Mouse (Mus musculus): ENCODE data around the gene Prdx5. TPM values are rescaled to one million over a fixed set of nuclear protein-coding genes. Genes with fewer than 3 reads are reported as not detected.
A peak's percentile ranks its signal among the peaks of the same experiment; 100 is the strongest.
"Not testable (repeated sequence)": the region's sequence is repeated elsewhere in the genome, so short reads cannot be mapped to it uniquely, and the experiment has no call there.

Prdx5 gene
- polyA plus RNA-seq, 1 experiment from 2014 or later = 283 TPM

- Histone ChIP-seq H3K4me2 (ENCODE audit: low read depth, low read length) (no peak overlapping the region), H3K4me3 (ENCODE audit: low read length) (no peak overlapping the region), H3K9me3 (ENCODE audit: control insufficient read depth, low read length) (no peaks in the 10 kb centered on the region), H3K9ac (ENCODE audit: low read length) (no peak overlapping the region), H3K36me3 (ENCODE audit: control insufficient read depth, insufficient read depth, low read length) (peaks cover 14% of the 10 kb centered on the region), H3K27ac (ENCODE audit: low read length) (no peak overlapping the region), H3K4me1 (replicated peaks; ENCODE audit: control insufficient read depth, insufficient read depth, low read length) (peaks cover 17% of the 10 kb centered on the region), H3K27me3 (ENCODE audit: control insufficient read depth, insufficient read depth, low read depth, low read length) (no peaks in the 10 kb centered on the region)
- no peak for ATAC-seq (ENCODE audit: low read depth)
- WGBS = 89% methylated on average over 15 of the region's 15 CpGs
These were observed 2.5 kb upstream of the Prdx5 start for GRCm38 (mm10) chr19:6912205-6912970.

GRCm38 (mm10) chr19:6911101-6912074, 1.5 kb upstream of the Prdx5 start:
- no peak overlapping the region for H3K27ac ChIP-seq (ENCODE audit: low read length)
- no peak overlapping the region for H3K9ac ChIP-seq (ENCODE audit: low read length)
- 83% methylated on average over 19 of the region's 19 CpGs for WGBS
- H3K4me1 ChIP-seq (replicated peaks; ENCODE audit: control insufficient read depth, insufficient read depth, low read length) = peaks cover 17% of the 10 kb centered on the region
- H3K4me3 ChIP-seq (ENCODE audit: low read length) = no peak overlapping the region
- no peaks in the 10 kb centered on the region for H3K27me3 ChIP-seq (ENCODE audit: control insufficient read depth, insufficient read depth, low read depth, low read length)
- peaks cover 22% of the 10 kb centered on the region for H3K36me3 ChIP-seq (ENCODE audit: control insufficient read depth, insufficient read depth, low read length)
- no peaks in the 10 kb centered on the region for H3K9me3 ChIP-seq (ENCODE audit: control insufficient read depth, low read length)
- no peak for ATAC-seq (ENCODE audit: low read depth)
- peak overlapping the region; percentile 75 for H3K4me2 ChIP-seq (ENCODE audit: low read depth, low read length)

- Histone ChIP-seq H3K9ac (ENCODE audit: low read length) (peak overlapping the region; percentile 66), H3K4me1 (replicated peaks; ENCODE audit: control insufficient read depth, insufficient read depth, low read length) (peaks cover 17% of the 10 kb centered on the region), H3K4me2 (ENCODE audit: low read depth, low read length) (peak overlapping the region; percentile 75), H3K36me3 (ENCODE audit: control insufficient read depth, insufficient read depth, low read length) (peaks cover 22% of the 10 kb centered on the region), H3K4me3 (ENCODE audit: low read length) (peak overlapping the region; percentile 67), H3K27ac (ENCODE audit: low read length) (peak overlapping the region; percentile 99)
- H3K9me3 ChIP-seq (ENCODE audit: control insufficient read depth, low read length); H3K27me3 ChIP-seq (ENCODE audit: control insufficient read depth, insufficient read depth, low read depth, low read length): not testable (repeated sequence)
- WGBS = 0% methylated on average over 26 of the region's 30 CpGs
- ATAC-seq (ENCODE audit: low read depth) = peak; percentile 46
These were observed 400 bp upstream of the Prdx5 start for GRCm38 (mm10) chr19:6910306-6910705.

GRCm38 (mm10) chr19:6909021-6909420, 885 bp downstream of the Prdx5 start:
- peak; percentile 1 for ATAC-seq (ENCODE audit: low read depth)
- 5% methylated on average over 11 of the region's 11 CpGs for WGBS
- H3K27ac ChIP-seq (ENCODE audit: low read length) = peak overlapping the region; percentile 99
- H3K4me1 ChIP-seq (replicated peaks; ENCODE audit: control insufficient read depth, insufficient read depth, low read length) = peaks cover 17% of the 10 kb centered on the region
- no peaks in the 10 kb centered on the region for H3K27me3 ChIP-seq (ENCODE audit: control insufficient read depth, insufficient read depth, low read depth, low read length)
- peak overlapping the region; percentile 67 for H3K4me3 ChIP-seq (ENCODE audit: low read length)
- peak overlapping the region; percentile 75 for H3K4me2 ChIP-seq (ENCODE audit: low read depth, low read length)
- peaks cover 22% of the 10 kb centered on the region for H3K36me3 ChIP-seq (ENCODE audit: control insufficient read depth, insufficient read depth, low read length)
- no peaks in the 10 kb centered on the region for H3K9me3 ChIP-seq (ENCODE audit: control insufficient read depth, low read length)
- peak overlapping the region; percentile 66 for H3K9ac ChIP-seq (ENCODE audit: low read length)

GRCm38 (mm10) chr19:6907811-6908540, 1.9 kb downstream of the Prdx5 start:
- Histone ChIP-seq H3K36me3 (ENCODE audit: control insufficient read depth, insufficient read depth, low read length) (peaks cover 16% of the 10 kb centered on the region), H3K4me2 (ENCODE audit: low read depth, low read length) (peak overlapping the region; percentile 75), H3K4me1 (replicated peaks; ENCODE audit: control insufficient read depth, insufficient read depth, low read length) (peaks cover 17% of the 10 kb centered on the region), H3K9me3 (ENCODE audit: control insufficient read depth, low read length) (no peaks in the 10 kb centered on the region), H3K27ac (ENCODE audit: low read length) (0 out of 2 replicates have a peak overlapping the region, but pooled peaks have one; percentile 99), H3K4me3 (ENCODE audit: low read length) (peak overlapping the region; percentile 67), H3K27me3 (ENCODE audit: control insufficient read depth, insufficient read depth, low read depth, low read length) (no peaks in the 10 kb centered on the region), H3K9ac (ENCODE audit: low read length) (peak overlapping the region; percentile 66)
- ATAC-seq (ENCODE audit: low read depth) = no peak
- 76% methylated on average over 7 of the region's 7 CpGs for WGBS

GRCm38 (mm10) chr19:6907094-6907493, 2.8 kb downstream of the Prdx5 start:
- H3K4me2 ChIP-seq (ENCODE audit: low read depth, low read length) = no peak overlapping the region
- H3K36me3 ChIP-seq (ENCODE audit: control insufficient read depth, insufficient read depth, low read length) = peaks cover 8% of the 10 kb centered on the region
- no peak overlapping the region for H3K27ac ChIP-seq (ENCODE audit: low read length)
- peaks cover 17% of the 10 kb centered on the region for H3K4me1 ChIP-seq (replicated peaks; ENCODE audit: control insufficient read depth, insufficient read depth, low read length)
- no peak overlapping the region for H3K9ac ChIP-seq (ENCODE audit: low read length)
- H3K4me3 ChIP-seq (ENCODE audit: low read length) = no peak overlapping the region
- ATAC-seq (ENCODE audit: low read depth) = no peak
- no peaks in the 10 kb centered on the region for H3K9me3 ChIP-seq (ENCODE audit: control insufficient read depth, low read length)
- WGBS = 87% methylated on average over 8 of the region's 8 CpGs
- H3K27me3 ChIP-seq (ENCODE audit: control insufficient read depth, insufficient read depth, low read depth, low read length) = no peaks in the 10 kb centered on the region

GRCm38 (mm10) chr19:6906199-6906598, 3.7 kb downstream of the Prdx5 start:
- H3K36me3 ChIP-seq (ENCODE audit: control insufficient read depth, insufficient read depth, low read length) = peaks cover 8% of the 10 kb centered on the region
- no peaks in the 10 kb centered on the region for H3K9me3 ChIP-seq (ENCODE audit: control insufficient read depth, low read length)
- H3K4me1 ChIP-seq (replicated peaks; ENCODE audit: control insufficient read depth, insufficient read depth, low read length) = peaks cover 14% of the 10 kb centered on the region
- H3K27ac ChIP-seq (ENCODE audit: low read length) = no peak overlapping the region
- H3K9ac ChIP-seq (ENCODE audit: low read length) = no peak overlapping the region
- no peaks in the 10 kb centered on the region for H3K27me3 ChIP-seq (ENCODE audit: control insufficient read depth, insufficient read depth, low read depth, low read length)
- H3K4me3 ChIP-seq (ENCODE audit: low read length) = no peak overlapping the region
- no peak for ATAC-seq (ENCODE audit: low read depth)
- WGBS = 78% methylated on average over 3 of the region's 3 CpGs
- H3K4me2 ChIP-seq (ENCODE audit: low read depth, low read length) = no peak overlapping the region

- Histone ChIP-seq H3K4me3 (ENCODE audit: low read length) (no peak overlapping the region), H3K4me1 (replicated peaks; ENCODE audit: control insufficient read depth, insufficient read depth, low read length) (peaks cover 11% of the 10 kb centered on the region), H3K9me3 (ENCODE audit: control insufficient read depth, low read length) (no peaks in the 10 kb centered on the region), H3K4me2 (ENCODE audit: low read depth, low read length) (no peak overlapping the region), H3K9ac (ENCODE audit: low read length) (no peak overlapping the region), H3K27ac (ENCODE audit: low read length) (no peak overlapping the region), H3K36me3 (ENCODE audit: control insufficient read depth, insufficient read depth, low read length) (peaks cover 8% of the 10 kb centered on the region), H3K27me3 (ENCODE audit: control insufficient read depth, insufficient read depth, low read depth, low read length) (no peaks in the 10 kb centered on the region)
- ATAC-seq (ENCODE audit: low read depth) = no peak
- 90% methylated on average over 11 of the region's 11 CpGs for WGBS
These were observed 4.3 kb downstream of the Prdx5 start for GRCm38 (mm10) chr19:6905498-6906159.

Measured in lung, embryonic 16.5 days (tissue).